25 mouse cellular contexts compared by ENCODE assay signal in the genomic region with DNA sequence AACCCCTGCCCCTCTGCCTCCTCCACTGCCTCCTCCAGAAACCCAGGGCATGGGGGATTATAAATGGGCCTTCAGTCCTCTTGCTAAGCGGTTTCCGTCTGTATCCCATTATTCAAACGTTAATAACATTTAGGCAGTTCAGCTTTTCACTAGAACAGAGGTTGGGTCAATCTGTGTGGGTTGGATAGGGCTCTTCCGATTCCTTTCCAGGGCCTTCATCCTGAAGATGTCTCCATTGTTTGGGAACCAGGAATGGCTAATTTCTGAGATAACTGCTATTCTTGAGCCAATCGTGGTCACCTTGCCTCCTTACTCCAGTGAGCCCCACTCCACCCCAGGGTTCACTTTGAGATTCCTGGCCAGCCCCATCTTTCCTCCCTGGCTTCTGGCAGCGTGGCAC. TPM values are rescaled to one million over a fixed set of nuclear protein-coding genes. Genes with fewer than 3 reads are reported as not detected.
A peak's percentile ranks its signal among the peaks of the same experiment; 100 is the strongest.
DNase-seq lines count a peak whose midpoint lies in the region; ATAC-seq and TF ChIP-seq lines count a peak whose summit lies in the region.
"Had no signal": no experiment of that assay in that cellular context is flagged by ENCODE, and none has a peak within 500 bp of the region (broad histone marks: within the 10 kb centered on the region; RNA-seq: fewer than 3 reads in every experiment).

No protein-coding gene starts in this region.

- no peak for TF ChIP-seq CTCF in midbrain, postnatal 0 days (IDR thresholded peaks at IDR 0.05)

- DNase-seq in kidney, adult 18-20 months, result no peak
- DNase-seq in midbrain, postnatal 0 days (ENCODE audit: low spot score), result no peak
- no peak for DNase-seq in limb, embryonic 14.5 days (ENCODE audit: low spot score)
- DNase-seq in heart, postnatal 25 days (ENCODE audit: low spot score), result no peak
- no peak for DNase-seq in spleen, postnatal 14 days (ENCODE audit: low spot score in 2 of 2)
- DNase-seq: adrenal gland, adult 2 months; B cell, adult 2 months; cerebellum, adult 11-12 months; layer of hippocampus, adult 9-11 months; liver, postnatal 0 days; lung, postnatal 10 days had no signal

- peaks cover 35% of the 10 kb centered on the region for H3K4me1 ChIP-seq in kidney, embryonic 16.5 days (ENCODE audit: insufficient read depth, low read length)
- peaks cover 14% of the 10 kb centered on the region for H3K4me1 ChIP-seq in midbrain, embryonic 13.5 days (replicated peaks)
- no peaks in the 10 kb centered on the region for H3K4me1 ChIP-seq in midbrain, postnatal 0 days (ENCODE audit: insufficient read depth, low read length)
- H3K4me1 ChIP-seq in embryonic facial prominence, embryonic 12.5 days, result peaks cover 40% of the 10 kb centered on the region
- peaks cover 23% of the 10 kb centered on the region for H3K4me1 ChIP-seq in limb, embryonic 14.5 days (ENCODE audit: control insufficient read depth, insufficient read depth, low read length)

- no peak overlapping the region for H3K9ac ChIP-seq in kidney, embryonic 16.5 days (replicated peaks; ENCODE audit: low read length)
- H3K9ac ChIP-seq in midbrain, embryonic 13.5 days (replicated peaks), result no peak overlapping the region
- H3K9ac ChIP-seq in midbrain, postnatal 0 days (replicated peaks; ENCODE audit: low read length, poor library complexity, severe bottlenecking), result no peak overlapping the region
- H3K9ac ChIP-seq in embryonic facial prominence, embryonic 12.5 days, result no peak overlapping the region
- H3K9ac ChIP-seq in limb, embryonic 14.5 days (ENCODE audit: low read depth, low read length, severe bottlenecking), result no peak overlapping the region
- H3K9ac ChIP-seq: forebrain, embryonic 12.5 days; liver, postnatal 0 days had no signal

- peaks cover 50% of the 10 kb centered on the region for H3K27me3 ChIP-seq in kidney, embryonic 16.5 days (ENCODE audit: insufficient read depth, low read length)
- H3K27me3 ChIP-seq in midbrain, embryonic 13.5 days, result peaks cover 79% of the 10 kb centered on the region
- H3K27me3 ChIP-seq in midbrain, postnatal 0 days (ENCODE audit: insufficient read depth, low read length), result peaks cover 45% of the 10 kb centered on the region
- peaks cover 35% of the 10 kb centered on the region for H3K27me3 ChIP-seq in embryonic facial prominence, embryonic 12.5 days
- H3K27me3 ChIP-seq in limb, embryonic 14.5 days (ENCODE audit: control insufficient read depth, insufficient read depth, low read length), result peaks cover 31% of the 10 kb centered on the region
- H3K27me3 ChIP-seq: CH12.LX had no signal

- no peak for TF ChIP-seq POLR2A in limb, embryonic 14.5 days (IDR thresholded peaks at IDR 0.05; ENCODE audit: borderline replicate concordance, extremely low read depth, insufficient read depth, insufficient read length)

- H3K27ac ChIP-seq in kidney, embryonic 16.5 days (ENCODE audit: low read length), result peak overlapping the region; percentile 80
- H3K27ac ChIP-seq in midbrain, embryonic 13.5 days, result no peak overlapping the region
- H3K27ac ChIP-seq in midbrain, postnatal 0 days (ENCODE audit: low read depth, low read length), result no peak overlapping the region
- peak overlapping the region; percentile 90 for H3K27ac ChIP-seq in embryonic facial prominence, embryonic 12.5 days
- 0 out of 2 replicates have a peak overlapping the region, but pooled peaks have one; percentile 33 for H3K27ac ChIP-seq in limb, embryonic 14.5 days (replicated peaks; ENCODE audit: low read depth, low read length)
- H3K27ac ChIP-seq: forebrain, embryonic 12.5 days; gastrocnemius, adult 2 months; heart, embryonic 10.5 days; hindbrain, postnatal 0 days had no signal

- 12% methylated on average over 6 of the region's 6 CpGs for WGBS in kidney, embryonic 16.5 days
- WGBS in midbrain, embryonic 13.5 days, result 24% methylated on average over 6 of the region's 6 CpGs
- 33% methylated on average over 6 of the region's 6 CpGs for WGBS in midbrain, postnatal 0 days
- 11% methylated on average over 6 of the region's 6 CpGs for WGBS in embryonic facial prominence, embryonic 12.5 days
- WGBS in limb, embryonic 14.5 days, result 24% methylated on average over 6 of the region's 6 CpGs

- no peak for ATAC-seq in kidney, embryonic 16.5 days (ENCODE audit: low FRiP score, low TSS enrichment)
- ATAC-seq in midbrain, embryonic 13.5 days, result no peak
- ATAC-seq in midbrain, postnatal 0 days (ENCODE audit: low FRiP score), result no peak
- ATAC-seq in embryonic facial prominence, embryonic 12.5 days (ENCODE audit: insufficient number of reproducible peaks, insufficient read depth, low FRiP score, low TSS enrichment), result no peak
- no peak for ATAC-seq in limb, embryonic 14.5 days (ENCODE audit: low FRiP score, low read depth)
- ATAC-seq: liver, postnatal 0 days had no signal

- H3K4me3 ChIP-seq in kidney, embryonic 16.5 days (ENCODE audit: low read length), result no peak overlapping the region
- no peak overlapping the region for H3K4me3 ChIP-seq in midbrain, embryonic 13.5 days (replicated peaks)
- no peak overlapping the region for H3K4me3 ChIP-seq in midbrain, postnatal 0 days (ENCODE audit: low read depth, low read length)
- H3K4me3 ChIP-seq in embryonic facial prominence, embryonic 12.5 days, result no peak overlapping the region
- H3K4me3 ChIP-seq in limb, embryonic 14.5 days (replicated peaks; ENCODE audit: low read length), result 0 out of 2 replicates have a peak overlapping the region, but pooled peaks have one; percentile 40

- intact Hi-C loops in heart, postnatal 25 days (cut with DNase I), result no loop called here

- peaks cover 4% of the 10 kb centered on the region; the same call in 1 of the 2 replicates for H3K9me3 ChIP-seq in kidney, embryonic 16.5 days (ENCODE audit: low read length)
- H3K9me3 ChIP-seq in midbrain, embryonic 13.5 days, result no peaks in the 10 kb centered on the region
- no peaks in the 10 kb centered on the region for H3K9me3 ChIP-seq in midbrain, postnatal 0 days (ENCODE audit: low read length)
- no peaks in the 10 kb centered on the region; the same call in 1 of the 2 replicates for H3K9me3 ChIP-seq in embryonic facial prominence, embryonic 12.5 days
- no peaks in the 10 kb centered on the region for H3K9me3 ChIP-seq in limb, embryonic 14.5 days (ENCODE audit: control insufficient read depth, low read length)
- H3K9me3 ChIP-seq: forebrain, embryonic 12.5 days; G1E; heart, embryonic 10.5 days had no signal

- peak overlapping the region; percentile 72; the same call in 1 of the 2 replicates for H3K4me2 ChIP-seq in kidney, embryonic 16.5 days (replicated peaks; ENCODE audit: low read depth, low read length)
- peak overlapping the region; percentile 82; the same call in 1 of the 2 replicates for H3K4me2 ChIP-seq in midbrain, embryonic 13.5 days (replicated peaks)
- H3K4me2 ChIP-seq in midbrain, postnatal 0 days (ENCODE audit: low read depth, low read length, poor library complexity, severe bottlenecking), result no peak overlapping the region
- peak overlapping the region; percentile 17; the same call in 1 of the 2 replicates for H3K4me2 ChIP-seq in embryonic facial prominence, embryonic 12.5 days (replicated peaks)
- H3K4me2 ChIP-seq in limb, embryonic 14.5 days (replicated peaks; ENCODE audit: low read depth, low read length, severe bottlenecking), result 0 out of 2 replicates have a peak overlapping the region, but pooled peaks have one; percentile 7

- H3K36me3 ChIP-seq in kidney, embryonic 16.5 days (ENCODE audit: insufficient read depth, low read length), result no peaks in the 10 kb centered on the region
- no peaks in the 10 kb centered on the region for H3K36me3 ChIP-seq in midbrain, embryonic 13.5 days
- H3K36me3 ChIP-seq in midbrain, postnatal 0 days (ENCODE audit: insufficient read depth, low read length), result no peaks in the 10 kb centered on the region
- H3K36me3 ChIP-seq in embryonic facial prominence, embryonic 12.5 days, result no peaks in the 10 kb centered on the region
- H3K36me3 ChIP-seq in limb, embryonic 14.5 days (ENCODE audit: control insufficient read depth, insufficient read depth, low read length), result no peaks in the 10 kb centered on the region
- H3K36me3 ChIP-seq: forebrain, embryonic 12.5 days; G1E; heart, embryonic 10.5 days had no signal

RNA-seq across cellular contexts. Expression of gene Foxd1, which starts 38.0 kb away (rescaled TPM):
- polyA plus RNA-seq in kidney, embryonic 16.5 days (2015; fragmentation: Nextera tagmentation; extraction: Ambion mirVana), result 2.5 and 3.1 TPM in 2 replicates
- polyA plus RNA-seq in midbrain, embryonic 13.5 days (2015; fragmentation: Nextera tagmentation; extraction: Ambion mirVana), result 0.80 and 0.86 TPM in 2 replicates
- 2.4 and 2.5 TPM in 2 replicates for total RNA-seq in midbrain, postnatal 0 days (2014; rRNA removed)
- 0.59 and 0.74 TPM in 2 replicates for polyA plus RNA-seq in midbrain, postnatal 0 days (2015; fragmentation: Nextera tagmentation; extraction: Ambion mirVana)
- polyA plus RNA-seq in embryonic facial prominence, embryonic 12.5 days (2016; fragmentation: Nextera tagmentation; extraction: Ambion mirVana), result 9.5 and 9.9 TPM in 2 replicates
- 0.89 and 1.0 TPM in 2 replicates for polyA plus RNA-seq in limb, embryonic 14.5 days (2012; rRNA removed)
- polyA plus RNA-seq in limb, embryonic 14.5 days (2014; fragmentation: Nextera tagmentation; extraction: Ambion mirVana), result 0.32 and 0.46 TPM in 2 replicates
- total RNA-seq in heart, postnatal 25 days (2021), result under 1 TPM in 1 of 2 experiments, not detected in 1; 0.05 TPM
- total RNA-seq: CH12.LX had no signal
- polyA plus RNA-seq: G1E; heart, postnatal 0 days; intestine, embryonic 16.5 days; liver, embryonic 11.5 days; liver, postnatal 0 days; small intestine, adult 2 months; testis, adult 2 months had no signal

Comparison
In these comparisons a context has a peak if more than half of its experiments do, and no peak if none do; other contexts are left out.
1. H3K27ac ChIP-seq: peak in kidney, embryonic 16.5 days (single experiment), embryonic facial prominence, embryonic 12.5 days (single experiment) and limb, embryonic 14.5 days (single experiment); none in midbrain, embryonic 13.5 days (single experiment) and midbrain, postnatal 0 days (single experiment).